Mouse (Mus musculus): ENCODE data around the gene Ang.

The Ang gene

GRCm38 (mm10) chr14:51090921-51091900, at the start of gene Ang, which contains the start of gene Rnase4:
TSS of gene Ang (plus strand) at chr14:51091150.
TSS of gene Rnase4 (plus strand) at chr14:51091077.
- DNase-seq (ENCODE audit: inconsistent age in 2 of 2, low spot score in 1 of 2) = peak; percentile 57 to 80

- DNase-seq (ENCODE audit: inconsistent age in 2 of 2, low spot score in 1 of 2) = no peak
Observed at GRCm38 (mm10) chr14:51041769-51042168, 49.2 kb upstream of the Ang start, which contains the start of gene Rnase9. TSS of gene Rnase9 (minus strand) at chr14:51041869.

- no peak for DNase-seq (ENCODE audit: inconsistent age in 2 of 2, low spot score in 1 of 2)
Observed at GRCm38 (mm10) chr14:51047846-51048245, 43.1 kb upstream of the Ang start.

- DNase-seq (ENCODE audit: inconsistent age in 2 of 2, low spot score in 1 of 2) = no peak
Observed at GRCm38 (mm10) chr14:51050063-51050462, 40.9 kb upstream of the Ang start, which contains the start of gene Rnase11. TSS of gene Rnase11 (minus strand) at chr14:51050163.

GRCm38 (mm10) chr14:51051941-51052340, 39.0 kb upstream of the Ang start:
- DNase-seq (ENCODE audit: inconsistent age in 2 of 2, low spot score in 1 of 2) = no peak

GRCm38 (mm10) chr14:51053176-51053575, 37.8 kb upstream of the Ang start:
- no peak for DNase-seq (ENCODE audit: inconsistent age in 2 of 2, low spot score in 1 of 2)

- no peak for DNase-seq (ENCODE audit: inconsistent age in 2 of 2, low spot score in 1 of 2)
Observed at GRCm38 (mm10) chr14:51054243-51055237, 36.4 kb upstream of the Ang start.

GRCm38 (mm10) chr14:51057401-51057831, 33.5 kb upstream of the Ang start, which contains the start of gene Rnase12:
TSS of gene Rnase12 (minus strand) at chr14:51057661.
- DNase-seq (ENCODE audit: inconsistent age in 2 of 2, low spot score in 1 of 2) = no peak

- no peak for DNase-seq (ENCODE audit: inconsistent age in 2 of 2, low spot score in 1 of 2)
Observed at GRCm38 (mm10) chr14:51060761-51061160, 30.2 kb upstream of the Ang start.

- no peak for DNase-seq (ENCODE audit: inconsistent age in 2 of 2, low spot score in 1 of 2)
Observed at GRCm38 (mm10) chr14:51068956-51069355, 22.0 kb upstream of the Ang start.

- peak in 1 of 2 experiments; percentile 64 for DNase-seq (ENCODE audit: inconsistent age in 2 of 2, low spot score in 1 of 2)
Observed at GRCm38 (mm10) chr14:51069617-51070016, 21.3 kb upstream of the Ang start.

- DNase-seq (ENCODE audit: inconsistent age in 2 of 2, low spot score in 1 of 2) = no peak
Observed at GRCm38 (mm10) chr14:51074335-51074734, 16.6 kb upstream of the Ang start, which contains the start of gene Olfr750. TSS of gene Olfr750 (minus strand) at chr14:51074435.

GRCm38 (mm10) chr14:51079180-51079579, 11.8 kb upstream of the Ang start:
- no peak for DNase-seq (ENCODE audit: inconsistent age in 2 of 2, low spot score in 1 of 2)

GRCm38 (mm10) chr14:51081035-51081434, 9.9 kb upstream of the Ang start:
- DNase-seq (ENCODE audit: inconsistent age in 2 of 2, low spot score in 1 of 2) = no peak

GRCm38 (mm10) chr14:51082599-51083581, 8.1 kb upstream of the Ang start:
- DNase-seq (ENCODE audit: inconsistent age in 2 of 2, low spot score in 1 of 2) = peak; percentile 75 to 95

- no peak for DNase-seq (ENCODE audit: inconsistent age in 2 of 2, low spot score in 1 of 2)
Observed at GRCm38 (mm10) chr14:51083805-51084204, 7.1 kb upstream of the Ang start.

- DNase-seq (ENCODE audit: inconsistent age in 2 of 2, low spot score in 1 of 2) = no peak
Observed at GRCm38 (mm10) chr14:51085086-51085485, 5.9 kb upstream of the Ang start.

GRCm38 (mm10) chr14:51085911-51086310, 5.0 kb upstream of the Ang start:
- no peak for DNase-seq (ENCODE audit: inconsistent age in 2 of 2, low spot score in 1 of 2)

GRCm38 (mm10) chr14:51087762-51088161, 3.2 kb upstream of the Ang start:
- DNase-seq (ENCODE audit: inconsistent age in 2 of 2, low spot score in 1 of 2) = no peak

Data from adrenal gland, adult (tissue).